Mouse (Mus musculus) embryo, embryonic 10.5 days (tissue): ENCODE data around the gene Lzic.
"Not testable (repeated sequence)": the region's sequence is repeated elsewhere in the genome, so short reads cannot be mapped to it uniquely, and the experiment has no call there.

Source experiments
- DNase-seq: peaks from one replicate; pipeline ENCODE4 v3.0.0-alpha.2; 2015; ENCODE audit warnings: low spot score

Lzic gene

GRCm38 (mm10) chr4:149485053-149485824, at the start of gene Lzic, which contains the start of gene Nmnat1:
TSS of gene Lzic (plus strand) at chr4:149485229.
TSS of gene Nmnat1 (minus strand) at chr4:149485202.
- DNase-seq = peak; percentile 96

DNA sequence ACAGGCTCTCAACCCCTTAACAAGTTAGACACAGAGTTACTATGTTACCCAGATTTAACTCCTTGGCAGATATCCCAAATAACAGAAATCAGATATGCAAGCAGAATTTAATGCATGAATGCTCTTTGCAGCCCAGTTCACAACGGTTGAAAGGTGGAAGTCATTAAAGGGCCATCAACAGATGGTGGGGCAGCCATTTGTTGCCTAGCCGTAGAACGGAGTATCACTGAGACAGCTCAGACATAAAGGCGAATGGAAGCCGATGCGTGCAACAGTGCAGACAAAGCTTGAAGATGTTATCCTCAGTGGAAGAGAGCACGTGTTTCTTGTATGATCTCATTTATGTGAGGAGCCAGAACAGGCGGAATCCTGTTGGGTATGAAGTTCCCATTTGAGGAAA, 44.5 kb upstream of the Lzic start:
- no peak for DNase-seq

DNA sequence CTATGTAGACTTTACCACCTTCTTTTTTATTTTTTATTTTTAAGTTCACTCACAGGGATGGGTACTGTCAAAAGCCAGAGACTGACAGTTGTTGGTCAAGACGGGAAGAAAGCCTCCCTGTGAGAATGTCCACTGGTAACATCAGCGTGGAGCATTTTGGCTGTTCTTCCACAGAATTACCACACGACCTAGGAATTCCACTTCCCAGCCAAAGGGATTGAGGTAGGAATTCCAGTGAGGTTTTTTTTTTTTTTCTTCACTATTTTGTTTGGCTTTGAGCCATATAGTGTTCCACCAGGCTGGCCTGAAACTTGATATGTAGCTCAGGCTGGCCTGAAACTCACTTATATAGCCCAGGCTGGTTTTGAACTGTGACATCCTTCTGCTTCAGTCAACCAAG, 42.6 kb upstream of the Lzic start:
- DNase-seq = no peak

DNA sequence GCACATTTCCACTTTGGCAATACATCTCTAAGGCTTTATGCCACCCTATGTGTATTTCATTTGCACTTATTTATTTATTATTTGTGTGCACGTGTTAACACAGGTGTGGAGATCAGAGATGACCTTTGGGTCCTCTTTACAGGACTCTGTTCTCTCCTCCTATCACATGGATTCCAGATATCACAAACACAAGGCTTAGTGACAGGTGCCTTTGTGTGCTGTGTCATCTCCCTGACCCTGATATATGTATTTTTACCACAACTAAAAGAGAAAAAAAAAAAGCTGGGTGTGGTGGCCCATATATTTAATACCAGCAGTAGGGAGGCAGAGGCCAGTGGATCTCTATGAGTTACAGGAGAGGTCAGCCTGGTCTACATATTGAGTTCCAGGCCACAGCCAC, 40.6 kb upstream of the Lzic start:
- peak; percentile 46 for DNase-seq

- peak; percentile 97 for DNase-seq
Measured at GRCm38 (mm10) chr4:149444964-149445701, 39.9 kb upstream of the Lzic start.

DNA sequence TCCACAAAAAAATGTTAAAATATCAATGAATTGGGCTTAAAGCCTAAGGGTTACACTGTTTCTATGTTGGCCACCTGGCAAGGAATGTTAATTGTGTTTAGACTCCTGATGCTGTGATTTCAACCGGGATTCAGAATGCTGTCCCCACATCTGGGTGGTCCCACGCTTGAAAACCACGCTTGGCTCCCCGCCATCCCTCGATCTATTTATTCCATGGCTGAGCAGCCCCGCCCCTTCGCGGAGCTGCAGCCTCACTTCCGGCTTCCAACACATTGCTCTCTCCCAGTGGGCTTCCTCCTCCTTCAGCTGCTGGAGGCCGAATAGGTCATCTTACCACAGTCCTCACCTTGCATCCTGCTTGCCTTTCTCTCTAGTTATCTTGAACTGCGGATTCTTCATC, 39.2 kb upstream of the Lzic start:
- DNase-seq = peak; percentile 89

DNA sequence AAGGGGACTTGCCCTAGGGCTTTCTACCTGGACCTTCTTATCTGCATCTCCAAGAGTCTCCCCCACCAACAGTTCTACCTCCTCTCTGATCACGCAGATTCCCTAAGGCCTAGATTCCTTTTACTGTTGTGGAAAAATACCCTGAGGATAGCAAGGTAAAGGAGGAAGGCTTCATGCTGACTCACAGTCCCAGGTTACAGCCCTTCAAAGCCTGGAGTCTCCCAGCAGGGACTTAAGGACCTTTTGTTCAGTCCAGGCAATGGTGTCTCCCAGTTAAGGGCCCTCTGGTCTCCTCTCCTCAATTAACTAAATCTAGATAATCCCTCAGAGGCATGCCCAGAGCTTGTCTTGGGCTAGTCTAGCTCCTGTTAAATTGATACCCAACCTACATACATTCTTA, 38.7 kb upstream of the Lzic start:
- no peak for DNase-seq

DNA sequence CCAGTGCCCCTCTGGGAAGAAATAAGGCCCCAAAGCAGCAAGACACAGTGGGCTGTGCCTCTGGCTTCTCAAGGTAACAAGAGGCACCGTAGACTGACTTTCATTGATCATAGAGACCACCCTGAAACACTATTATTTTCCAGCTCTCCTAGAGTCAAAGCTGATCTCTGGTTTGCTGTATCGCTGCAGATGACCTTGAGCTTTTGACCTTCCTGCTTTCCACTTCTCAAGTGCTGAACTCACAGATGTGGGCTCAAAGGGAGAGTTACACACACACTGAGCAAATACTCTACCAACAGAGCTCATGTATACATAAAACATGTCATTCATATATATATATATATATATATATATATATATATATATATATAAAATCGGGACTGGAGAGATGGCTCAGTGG, 34.4 kb upstream of the Lzic start:
- DNase-seq = no peak

DNA sequence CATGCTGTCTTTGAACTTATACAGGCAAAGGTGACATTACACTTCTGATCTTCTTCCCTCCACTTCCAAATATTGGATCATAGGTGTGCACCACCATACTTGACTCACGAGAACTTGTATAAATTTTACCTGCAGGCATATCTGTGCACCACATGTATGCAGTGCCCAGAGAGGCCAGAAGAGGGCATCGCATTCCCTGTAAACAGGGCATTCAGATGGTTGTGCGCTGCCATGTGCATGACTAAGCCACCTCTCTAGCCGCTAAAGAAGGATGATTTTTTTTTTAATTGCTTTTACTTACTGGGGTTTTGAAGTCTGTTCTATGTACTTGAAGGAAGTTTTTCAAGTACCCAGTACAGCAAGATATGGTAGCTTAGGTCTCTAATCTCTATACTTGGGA, 31.4 kb upstream of the Lzic start:
- DNase-seq = peak; percentile 45

- no peak for DNase-seq
Measured at GRCm38 (mm10) chr4:149454263-149454662, 30.8 kb upstream of the Lzic start.

DNA sequence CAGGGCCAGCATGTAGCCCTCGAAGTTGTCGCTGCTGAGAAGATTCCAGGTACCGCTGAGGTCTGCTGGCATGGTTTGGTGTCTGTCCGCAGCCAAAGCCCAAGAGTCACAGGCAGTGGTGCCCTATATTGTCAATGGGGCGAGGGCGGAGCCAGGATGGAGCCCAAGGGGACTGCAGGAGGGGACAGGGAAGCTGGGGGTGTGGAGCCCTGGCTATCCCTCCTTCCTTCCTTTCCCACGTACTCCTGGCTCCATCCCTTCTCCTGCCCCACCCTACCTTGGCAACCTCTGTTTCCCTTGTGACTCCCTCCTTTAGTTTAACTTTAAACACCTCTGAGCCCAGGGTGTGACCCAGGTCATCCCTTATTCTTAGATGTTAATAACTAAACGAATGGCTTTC, 30.1 kb upstream of the Lzic start, which contains the start of gene Rbp7:
Gene Rbp7, minus strand, starts transcription at position 100 of the 400 bp plus-strand sequence.
- no peak for DNase-seq

- DNase-seq = not testable (repeated sequence)
Measured at GRCm38 (mm10) chr4:149457163-149457562, 27.9 kb upstream of the Lzic start.

DNA sequence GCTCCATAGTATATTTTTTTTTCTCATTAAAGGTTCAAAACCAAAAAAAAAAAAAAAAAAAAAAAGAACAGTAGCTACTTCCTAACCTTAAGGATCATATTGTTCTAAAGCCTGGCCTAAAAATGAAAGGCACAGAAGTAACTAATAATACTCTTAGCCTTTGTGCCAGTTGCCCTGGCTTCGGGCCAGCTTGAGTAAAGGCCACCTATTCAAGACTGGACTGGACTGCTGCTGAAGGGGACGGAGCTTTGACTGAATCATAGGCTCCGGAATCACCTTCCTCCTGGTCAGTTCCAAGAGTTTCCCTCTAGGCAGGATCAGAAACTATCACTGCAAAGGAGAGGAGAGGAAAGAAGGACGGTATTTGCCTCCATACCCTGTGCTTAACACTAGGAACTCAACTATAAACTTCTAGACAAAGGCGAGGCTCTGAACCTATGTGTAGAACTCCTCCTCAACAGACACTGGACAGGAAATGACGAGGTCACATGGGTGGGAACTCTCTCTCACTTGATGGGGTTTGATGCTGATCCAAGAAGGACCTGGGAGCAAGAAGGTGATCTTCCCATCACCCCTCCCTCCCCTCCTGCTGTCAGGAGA, 27.1 kb upstream of the Lzic start:
- no peak for DNase-seq

- DNase-seq = no peak
Measured at GRCm38 (mm10) chr4:149458526-149458925, 26.5 kb upstream of the Lzic start.

DNA sequence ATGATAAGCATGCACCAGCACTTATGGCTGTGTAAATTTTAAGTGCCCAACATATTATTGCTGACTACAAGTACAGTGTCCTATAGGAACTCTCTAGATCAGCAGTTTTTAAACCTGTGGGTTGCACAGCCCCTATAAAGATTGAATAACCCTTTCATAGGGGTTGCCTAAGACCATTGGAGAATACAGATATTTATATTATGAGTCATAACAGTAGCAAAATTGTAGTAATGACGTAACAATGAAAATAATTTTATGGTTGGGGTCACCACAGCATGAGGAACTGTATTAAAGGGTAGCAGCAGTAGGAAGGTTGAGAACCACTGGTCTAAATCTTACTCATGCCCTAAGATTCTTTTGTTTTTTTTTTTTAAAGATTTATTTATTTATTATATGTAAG, 25.6 kb upstream of the Lzic start:
- DNase-seq = no peak

DNA sequence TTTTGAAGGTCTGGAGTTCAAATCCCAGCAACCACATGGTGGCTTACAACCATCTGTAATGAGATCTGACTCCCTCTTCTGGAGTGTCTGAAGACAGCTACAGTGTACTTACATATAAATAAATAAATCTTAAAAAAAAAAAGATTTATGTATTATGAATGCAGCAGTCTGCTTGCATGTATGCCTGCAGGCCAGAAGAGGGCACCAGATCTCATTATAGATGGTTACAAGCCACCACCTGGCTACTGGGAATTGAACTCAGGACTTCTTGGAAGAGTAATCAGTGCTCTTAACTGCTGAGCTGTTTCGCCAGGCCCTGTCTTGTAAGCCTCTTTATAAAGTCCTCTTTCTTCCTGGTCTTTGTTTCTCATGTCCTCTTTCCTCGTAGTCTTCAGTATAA, 24.6 kb upstream of the Lzic start:
- not testable (repeated sequence) for DNase-seq

GRCm38 (mm10) chr4:149461579-149462304, 23.3 kb upstream of the Lzic start:
- no peak for DNase-seq

DNA sequence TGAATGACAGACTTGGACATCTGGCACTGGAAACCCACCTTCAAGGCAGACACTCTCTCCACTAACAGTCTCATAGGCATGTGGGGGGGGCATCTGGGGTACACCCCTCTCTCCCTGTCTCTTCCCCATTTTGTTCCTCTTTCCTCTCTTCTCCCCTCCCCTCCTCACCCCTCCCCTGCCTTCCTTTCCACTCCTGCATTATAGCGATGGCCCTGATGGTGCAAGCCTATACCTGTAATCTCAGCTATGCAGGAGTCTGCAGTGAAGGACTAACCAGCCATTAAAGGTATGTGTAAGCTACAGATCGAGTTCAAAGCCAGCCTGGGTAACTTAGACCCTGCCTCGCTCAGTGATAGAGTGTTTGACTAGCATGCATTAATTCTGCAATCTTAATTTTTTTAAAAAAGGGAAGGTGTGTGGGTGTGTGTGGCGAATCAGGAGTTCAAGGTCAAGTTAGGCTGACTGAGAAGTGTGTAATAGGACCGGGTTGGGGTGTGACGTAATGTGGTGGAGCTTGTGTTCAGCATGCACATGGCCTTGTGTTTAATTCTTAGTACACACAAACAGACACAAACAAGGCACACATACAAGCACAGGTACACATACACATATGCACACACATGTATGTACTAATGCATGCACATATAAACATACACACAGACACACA, 22.6 kb upstream of the Lzic start:
- DNase-seq = no peak

DNA sequence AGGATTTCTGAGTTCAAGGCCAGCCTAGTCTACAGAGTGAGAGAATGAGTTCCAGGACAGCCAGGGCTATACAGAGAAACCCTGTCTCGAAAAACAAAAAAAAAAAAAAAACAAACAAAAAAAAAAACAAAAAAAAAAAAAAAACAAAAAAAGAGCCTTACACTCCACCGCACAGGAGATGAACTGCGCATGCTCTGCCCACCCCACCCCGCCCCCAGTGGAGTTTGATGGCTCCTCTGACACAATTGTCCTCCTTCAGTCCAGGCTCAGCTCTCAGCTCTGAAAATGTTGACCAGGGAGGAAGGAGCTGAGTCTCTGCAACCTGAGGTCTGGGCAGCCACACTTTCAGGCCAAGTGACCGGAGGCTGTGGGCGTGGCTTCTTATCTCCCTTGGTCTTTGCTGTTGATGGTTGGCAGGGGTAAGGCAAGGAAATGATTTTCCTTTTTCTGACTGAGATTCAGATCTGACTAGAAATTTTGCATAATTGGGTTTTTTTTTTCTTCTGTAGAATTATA, 21.5 kb upstream of the Lzic start:
- no peak for DNase-seq

- no peak for DNase-seq
Measured at GRCm38 (mm10) chr4:149469557-149469956, 15.5 kb upstream of the Lzic start.

DNA sequence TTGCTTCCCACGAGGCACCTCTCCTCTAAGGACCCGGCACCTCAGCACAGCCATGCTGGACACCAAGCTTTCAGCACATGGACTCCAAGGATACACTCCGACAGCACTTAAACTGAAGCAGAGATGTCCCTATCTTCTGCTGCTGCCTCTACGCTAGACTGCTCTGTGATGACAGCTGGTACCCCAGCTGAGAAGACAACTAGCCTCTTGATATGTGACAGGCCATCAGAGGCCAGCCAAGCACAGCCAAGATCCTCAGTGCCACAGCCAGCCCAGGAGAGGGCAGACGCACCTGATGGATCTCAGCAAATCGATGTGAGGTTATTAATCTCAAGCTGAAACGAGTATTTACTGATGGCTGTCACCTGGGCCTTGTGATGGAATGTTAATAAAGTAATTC, 9.9 kb upstream of the Lzic start:
- no peak for DNase-seq

GRCm38 (mm10) chr4:149477078-149477477, 8.0 kb upstream of the Lzic start, which contains the start of gene Tmem274:
TSS of gene Tmem274 (plus strand) at chr4:149477378.
- no peak for DNase-seq
